Mouse (Mus musculus) hindbrain, embryonic 14.5 days (tissue): ENCODE results near the gene Gm20547. TPM values are rescaled to one million over a fixed set of nuclear protein-coding genes. Genes with fewer than 3 reads are reported as not detected.

Source experiments
- ATAC-seq: fragments of 200-750 bp; cut with Nextera tagmentation; 2 replicates; pipeline ENCODE4 v1.8.0; 2017; ENCODE audit warnings: moderate number of reproducible peaks, mild to moderate bottlenecking, moderate TSS enrichment, moderate library complexity; ENCODE audit not compliant: low FRiP score
- DNase-seq: peaks from one replicate; pipeline ENCODE4 v3.0.0-alpha.2; 2015; ENCODE audit warnings: low spot score
- H3K27ac ChIP-seq: fragments of 300-500 bp; sonication (generic); 2 replicates; pipeline ENCODE4 v1.5.1; 2014; ENCODE audit warnings: mild to moderate bottlenecking, moderate library complexity
- H3K27me3 ChIP-seq: fragments of 300-500 bp; sonication (generic); 2 replicates; pipeline ENCODE4 v1.6.1; 2014; ENCODE audit warnings: mild to moderate bottlenecking, low read length, mixed read lengths; ENCODE audit not compliant: control insufficient read depth, insufficient read depth
- H3K36me3 ChIP-seq: fragments of 300-500 bp; sonication (generic); replicated peaks from 2 replicates; pipeline ENCODE4 v1.6.1; 2014; ENCODE audit not compliant: control insufficient read depth, insufficient read depth
- H3K4me1 ChIP-seq: fragments of 300-500 bp; sonication (generic); replicated peaks from 2 replicates; pipeline ENCODE4 v1.6.1; 2014; ENCODE audit warnings: antibody characterized with exemption, low read length, mixed read lengths; ENCODE audit not compliant: control insufficient read depth, insufficient read depth
- H3K4me2 ChIP-seq: fragments of 300-500 bp; sonication (generic); replicated peaks from 2 replicates; pipeline ENCODE4 v1.6.1; 2014; ENCODE audit warnings: mild to moderate bottlenecking, moderate library complexity
- H3K4me3 ChIP-seq: fragments of 300-500 bp; sonication (generic); replicated peaks from 2 replicates; pipeline ENCODE4 v1.5.1; 2014; ENCODE audit warnings: mild to moderate bottlenecking, low read length
- H3K9ac ChIP-seq: fragments of 300-500 bp; sonication (generic); 2 replicates; pipeline ENCODE4 v1.6.1; 2014
- H3K9me3 ChIP-seq: fragments of 300-500 bp; sonication (generic); 2 replicates; pipeline ENCODE4 v1.6.1; 2016; ENCODE audit warnings: low read length; ENCODE audit not compliant: control insufficient read depth
- WGBS: fragments of 180-500 bp; shearing (Covaris S2); extraction: QIAGEN DNeasy Blood & Tissue Kit; methylation state at CpG from one replicate; pipeline ENCODE4 v1.1.7; 2014; 5-methylcytosine and 5-hydroxymethylcytosine counted together
- polyA plus RNA-seq: library from polyadenylated mRNA; unstranded; fragments of >200 nt; fragmentation: Nextera tagmentation; extraction: Ambion mirVana; gene quantifications from 2 replicates; pipeline ENCODE4 v1.2.1, GENCODE M21; 2014

The Gm20547 gene
- polyA plus RNA-seq, 1 experiment from 2014 or later = not detected

DNA sequence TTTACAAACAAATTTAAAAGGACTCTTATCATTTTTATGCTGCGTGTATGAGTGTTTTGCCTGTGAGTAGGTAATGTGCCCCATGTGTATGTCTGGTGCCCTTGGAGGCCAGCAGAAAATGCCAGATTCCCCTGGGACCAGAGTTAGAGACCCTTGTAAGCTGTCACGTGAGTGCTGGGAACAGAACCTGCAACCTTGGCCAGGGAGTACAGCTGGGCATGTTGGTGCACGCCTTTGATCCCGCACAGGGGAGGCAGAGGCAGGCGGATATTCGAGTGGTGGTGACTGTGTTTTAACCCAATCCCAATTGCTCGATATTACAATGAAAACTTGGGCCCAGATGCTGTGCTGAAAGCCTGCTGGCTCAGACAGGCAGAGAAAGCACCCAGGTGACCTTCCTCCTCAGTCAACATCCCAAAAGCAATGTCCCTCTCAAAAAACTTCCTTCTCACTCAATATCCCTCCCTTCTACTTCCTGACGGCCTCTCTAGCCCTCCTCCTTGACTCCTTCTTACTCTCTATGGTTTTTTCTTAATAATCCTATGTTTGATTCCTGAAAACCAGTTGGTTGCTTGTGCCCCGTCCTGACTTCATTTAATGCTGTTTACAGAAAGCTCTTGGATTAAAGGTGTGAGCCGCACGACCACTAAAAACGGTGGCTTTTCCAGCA, 8.4 kb upstream of the Gm20547 start:
- DNase-seq (no peak), ATAC-seq (no peak)
- peaks cover 1% of the 10 kb centered on the region; the same call in 1 of the 2 replicates for H3K4me1 ChIP-seq
- no peak overlapping the region for H3K27ac ChIP-seq
- H3K36me3 ChIP-seq = no peaks in the 10 kb centered on the region
- no peak overlapping the region for H3K4me3 ChIP-seq
- H3K4me2 ChIP-seq = no peak overlapping the region
- no peaks in the 10 kb centered on the region for H3K27me3 ChIP-seq
- H3K9ac ChIP-seq = no peak overlapping the region
- 91% methylated on average over 12 of the region's 12 CpGs for WGBS
- no peaks in the 10 kb centered on the region for H3K9me3 ChIP-seq

GRCm38 (mm10) chr17:34887942-34888341, 6.1 kb upstream of the Gm20547 start:
- no peak for ATAC-seq
- H3K27me3 ChIP-seq = no peaks in the 10 kb centered on the region

GRCm38 (mm10) chr17:34885615-34886014, 3.8 kb upstream of the Gm20547 start:
- H3K9ac ChIP-seq = no peak overlapping the region
- 79% methylated on average over 3 of the region's 3 CpGs for WGBS
- H3K36me3 ChIP-seq = no peaks in the 10 kb centered on the region
- no peaks in the 10 kb centered on the region for H3K27me3 ChIP-seq
- no peak overlapping the region for H3K4me2 ChIP-seq
- no peak for DNase-seq
- H3K27ac ChIP-seq = no peak overlapping the region
- H3K4me3 ChIP-seq = no peak overlapping the region
- H3K9me3 ChIP-seq = no peaks in the 10 kb centered on the region
- ATAC-seq = no peak
- H3K4me1 ChIP-seq = no peaks in the 10 kb centered on the region

More at GRCm38 (mm10) chr17:34887942-34888341, 6.1 kb upstream of the Gm20547 start:
- 89% methylated on average over 5 of the region's 5 CpGs for whole genome bisulfite sequencing
- DNase-seq = no peak
- Histone ChIP-seq H3K4me3 (no peak overlapping the region), H3K9me3 (no peaks in the 10 kb centered on the region), H3K36me3 (no peaks in the 10 kb centered on the region), H3K27ac (no peak overlapping the region), H3K4me1 (no peaks in the 10 kb centered on the region), H3K9ac (no peak overlapping the region), H3K4me2 (no peak overlapping the region)

GRCm38 (mm10) chr17:34884704-34885103, 2.9 kb upstream of the Gm20547 start:
- DNase-seq (no peak), ATAC-seq (no peak)
- Histone ChIP-seq H3K4me3 (no peak overlapping the region), H3K9ac (no peak overlapping the region), H3K4me2 (no peak overlapping the region), H3K9me3 (no peaks in the 10 kb centered on the region), H3K27me3 (no peaks in the 10 kb centered on the region), H3K27ac (no peak overlapping the region), H3K36me3 (no peaks in the 10 kb centered on the region), H3K4me1 (no peaks in the 10 kb centered on the region)
- WGBS = 91% methylated on average over 6 of the region's 6 CpGs

GRCm38 (mm10) chr17:34883332-34883731, 1.5 kb upstream of the Gm20547 start:
- Histone ChIP-seq H3K9ac (no peak overlapping the region), H3K4me1 (no peaks in the 10 kb centered on the region), H3K36me3 (no peaks in the 10 kb centered on the region), H3K4me2 (no peak overlapping the region), H3K27me3 (no peaks in the 10 kb centered on the region), H3K4me3 (no peak overlapping the region), H3K27ac (no peak overlapping the region), H3K9me3 (no peaks in the 10 kb centered on the region)
- DNase-seq (no peak), ATAC-seq (no peak)
- 70% methylated on average over 3 of the region's 3 CpGs for WGBS

- no peaks in the 10 kb centered on the region for H3K27me3 ChIP-seq
These were observed 676 bp downstream of the Gm20547 start for GRCm38 (mm10) chr17:34881166-34881565.

GRCm38 (mm10) chr17:34879336-34879879, 2.4 kb downstream of the Gm20547 start, which contains the start of gene Zbtb12:
Zbtb12 (plus strand) TSS chr17:34879483.
- Histone ChIP-seq H3K27me3 (no peaks in the 10 kb centered on the region), H3K9ac (no peak within 1 kb of the TSS), H3K36me3 (no peaks in the 10 kb centered on the region), H3K27ac (no peak within 1 kb of the TSS), H3K4me3 (no peak within 1 kb of the TSS), H3K4me1 (no peaks in the 10 kb centered on the region), H3K9me3 (no peaks in the 10 kb centered on the region), H3K4me2 (no peak within 1 kb of the TSS)
- ATAC-seq = no peak
- DNase-seq = no peak
- 70% methylated on average over 11 of the region's 11 CpGs for WGBS

More at GRCm38 (mm10) chr17:34881166-34881565, 676 bp downstream of the Gm20547 start:
- no peaks in the 10 kb centered on the region for H3K4me1 ChIP-seq
- H3K4me3 ChIP-seq = no peak overlapping the region
- no peak overlapping the region for H3K9ac ChIP-seq
- ATAC-seq = no peak
- H3K9me3 ChIP-seq = no peaks in the 10 kb centered on the region
- H3K36me3 ChIP-seq = no peaks in the 10 kb centered on the region
- no peak for DNase-seq
- H3K4me2 ChIP-seq = no peak overlapping the region
- H3K27ac ChIP-seq = no peak overlapping the region

DNA sequence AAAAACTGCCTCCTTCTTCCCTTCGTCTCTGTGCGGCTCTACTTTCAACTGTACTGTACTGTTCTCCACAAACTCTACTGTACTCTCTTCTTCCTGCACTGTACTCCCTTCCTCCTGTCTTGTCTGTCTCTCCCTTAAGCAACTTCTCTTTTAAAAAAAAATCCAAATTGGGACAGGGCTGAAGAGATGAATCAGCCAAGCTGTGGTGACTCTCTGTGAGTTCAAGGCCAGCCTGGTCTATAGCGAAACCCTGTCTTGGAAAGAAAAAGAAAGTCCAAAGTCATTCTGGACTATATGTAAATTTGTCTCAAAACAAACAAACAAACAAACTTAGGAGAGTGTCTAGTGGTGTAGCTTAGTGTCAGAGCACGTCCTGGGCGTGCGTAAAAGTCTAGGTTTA, 7.5 kb downstream of the Gm20547 start:
- H3K4me1 ChIP-seq = no peaks in the 10 kb centered on the region
- no peaks in the 10 kb centered on the region for H3K36me3 ChIP-seq
- no peak overlapping the region for H3K9ac ChIP-seq
- H3K27me3 ChIP-seq = no peaks in the 10 kb centered on the region
- H3K4me2 ChIP-seq = no peak overlapping the region
- 89% methylated on average over 6 of the region's 6 CpGs for WGBS
- no peak overlapping the region for H3K27ac ChIP-seq
- DNase-seq (no peak), ATAC-seq (no peak)
- H3K9me3 ChIP-seq = no peaks in the 10 kb centered on the region
- H3K4me3 ChIP-seq = no peak overlapping the region

DNA sequence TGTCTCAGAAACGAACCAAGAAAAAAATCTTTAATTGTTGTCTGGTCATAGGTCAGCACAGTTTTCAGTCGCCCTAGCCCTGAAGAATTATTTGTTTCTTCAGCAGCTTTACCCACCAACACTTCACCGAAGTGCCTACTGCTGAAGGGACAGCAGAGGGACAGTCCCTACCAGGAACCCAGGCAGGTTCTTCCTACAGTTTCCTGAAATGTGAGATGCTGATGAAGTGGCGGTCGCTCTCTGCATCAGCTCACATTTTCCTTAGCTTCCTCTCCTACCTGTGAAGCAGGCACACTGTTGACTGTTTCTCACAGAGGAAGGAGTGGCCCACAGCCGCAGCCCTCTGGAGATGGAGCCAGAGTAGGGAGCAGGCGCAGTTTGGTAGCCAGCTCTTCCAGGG, 15.9 kb downstream of the Gm20547 start:
- DNase-seq = no peak
- Histone ChIP-seq H3K27me3 (no peaks in the 10 kb centered on the region), H3K4me2 (no peak overlapping the region), H3K9ac (no peak overlapping the region), H3K36me3 (no peaks in the 10 kb centered on the region), H3K27ac (no peak overlapping the region), H3K4me1 (no peaks in the 10 kb centered on the region), H3K4me3 (no peak overlapping the region), H3K9me3 (no peaks in the 10 kb centered on the region)
- WGBS = 69% methylated on average over 7 of the region's 7 CpGs
- ATAC-seq = no peak
